Mouse (Mus musculus): ENCODE data around the gene Dop1a.
"Not testable (repeated sequence)": the region's sequence is repeated elsewhere in the genome, so short reads cannot be mapped to it uniquely, and the experiment has no call there.

The Dop1a gene

GRCm38 (mm10) chr9:86583740-86584139 is 116.8 kb downstream of the Dop1a start:
- peak; percentile 74 for DNase-seq

DNA sequence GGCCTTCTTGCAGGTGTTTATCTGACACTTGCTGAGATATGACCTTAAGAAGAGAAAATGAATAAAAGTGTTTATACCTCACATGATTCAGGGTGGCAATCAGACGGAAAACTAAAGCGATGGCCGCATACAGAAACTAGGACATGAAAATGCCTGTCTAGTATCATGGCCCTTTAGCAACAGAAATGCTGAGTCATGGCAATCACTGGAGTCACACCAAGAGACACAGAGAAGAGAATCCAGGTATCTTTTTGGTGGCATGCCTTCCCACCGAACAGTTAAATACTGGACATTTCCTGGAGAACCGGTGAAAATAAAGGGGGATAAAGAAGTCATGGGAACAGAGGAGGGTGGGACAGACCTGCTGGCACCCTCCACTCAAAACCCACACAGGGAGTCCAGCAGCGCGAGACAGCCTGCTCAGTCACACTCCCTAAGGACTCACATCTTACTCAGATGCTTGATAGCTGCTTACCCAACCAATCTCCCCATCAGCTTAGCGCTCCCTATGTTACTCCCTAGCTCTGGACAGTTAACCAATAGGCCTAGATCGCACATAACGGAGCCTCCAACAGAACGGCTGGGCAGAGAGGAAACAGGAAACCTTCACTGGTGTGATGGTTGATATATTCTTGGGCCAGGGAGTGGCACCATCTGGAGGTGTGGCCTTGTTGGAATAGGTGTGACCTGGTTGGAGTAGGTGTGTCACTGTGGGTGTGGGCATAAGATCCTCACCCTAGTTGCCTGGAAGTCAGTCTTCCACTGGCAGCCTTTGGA is 120.3 kb downstream of the Dop1a start:
- DNase-seq: no peak

GRCm38 (mm10) chr9:86592676-86593668 is 126.0 kb downstream of the Dop1a start:
- DNase-seq: no peak

DNA sequence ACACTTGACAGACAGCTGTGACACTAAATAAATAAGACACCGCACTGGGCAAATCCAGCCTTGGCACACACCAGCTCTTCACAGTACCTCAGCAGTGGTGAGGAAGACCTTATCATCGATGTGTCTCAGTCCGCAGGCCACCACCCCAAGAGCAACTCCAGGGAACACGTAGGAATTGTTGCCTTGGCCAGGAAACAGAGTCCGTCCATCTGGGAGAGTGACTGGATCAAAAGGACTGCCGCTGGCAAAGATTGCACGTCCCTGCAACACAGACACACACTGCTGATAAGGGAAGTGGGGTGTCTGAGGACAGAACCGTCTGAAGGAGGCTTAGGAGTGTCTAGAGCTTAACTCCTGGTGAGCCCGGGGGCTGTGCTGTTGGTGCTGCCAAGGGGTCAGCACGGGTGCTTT is 127.4 kb downstream of the Dop1a start:
- DNase-seq: not testable (repeated sequence)

GRCm38 (mm10) chr9:86596983-86597382 is 130.0 kb downstream of the Dop1a start:
- not testable (repeated sequence) for DNase-seq

GRCm38 (mm10) chr9:86599723-86600303 is 132.9 kb downstream of the Dop1a start:
- DNase-seq: no peak

All from thymus, postnatal 14 days (tissue).